17 mouse cellular contexts compared by ENCODE assay signal in the genomic region with DNA sequence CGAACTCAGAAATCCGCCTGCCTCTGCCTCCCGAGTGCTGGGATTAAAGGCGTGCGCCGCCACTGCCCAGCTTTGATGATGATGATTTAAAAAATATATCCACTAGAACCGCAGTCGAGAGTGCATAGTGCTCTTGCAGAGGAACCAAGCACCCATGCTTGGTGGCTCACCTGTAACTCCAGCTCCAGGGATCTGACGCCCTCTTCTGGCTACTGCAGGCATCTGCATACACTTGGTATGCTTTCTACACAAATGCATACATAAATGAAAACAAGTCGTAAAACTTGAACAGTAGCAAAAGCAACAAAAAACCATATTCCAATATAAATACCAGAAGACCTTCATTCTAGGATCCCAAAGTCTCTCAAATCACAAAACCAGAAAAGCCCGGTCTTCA. TPM values are rescaled to one million over a fixed set of nuclear protein-coding genes. Genes with fewer than 3 reads are reported as not detected.
DNase-seq lines count a peak whose midpoint lies in the region; ATAC-seq and TF ChIP-seq lines count a peak whose summit lies in the region.
"Had no signal": no experiment of that assay in that cellular context is flagged by ENCODE, and none has a peak within 500 bp of the region (broad histone marks: within the 10 kb centered on the region; RNA-seq: fewer than 3 reads in every experiment).

No protein-coding gene starts in this region.

- H3K9me3 ChIP-seq in embryonic facial prominence, embryonic 14.5 days (ENCODE audit: control insufficient read depth, low read length): no peaks in the 10 kb centered on the region
- no peaks in the 10 kb centered on the region for H3K9me3 ChIP-seq in embryonic facial prominence, embryonic 10.5 days
- H3K9me3 ChIP-seq: forebrain, embryonic 15.5 days; heart, embryonic 13.5 days; hindbrain, embryonic 10.5 days; limb, embryonic 12.5 days; midbrain, embryonic 13.5 days; neural tube, embryonic 13.5 days had no signal

- TF ChIP-seq POLR2A in bone marrow, adult 2 months (IDR thresholded peaks at IDR 0.05; ENCODE audit: borderline replicate concordance, control insufficient read depth, low read depth, low read length): no peak

- H3K27me3 ChIP-seq in embryonic facial prominence, embryonic 14.5 days (replicated peaks; ENCODE audit: control insufficient read depth, insufficient read depth, low read length): no peaks in the 10 kb centered on the region
- H3K27me3 ChIP-seq in embryonic facial prominence, embryonic 10.5 days (replicated peaks; ENCODE audit: low read depth, poor library complexity, severe bottlenecking): 0 out of 2 replicates have a peak, but pooled peaks cover 5% of the 10 kb centered on the region
- H3K27me3 ChIP-seq: forebrain, embryonic 15.5 days; heart, embryonic 13.5 days; neural tube, embryonic 13.5 days had no signal

- WGBS in embryonic facial prominence, embryonic 14.5 days: 64% methylated on average over 11 of the region's 11 CpGs
- 72% methylated on average over 11 of the region's 11 CpGs for WGBS in embryonic facial prominence, embryonic 10.5 days
- 68% methylated on average over 11 of the region's 11 CpGs for WGBS in bone marrow, adult 2 months

- 0 out of 2 replicates have a peak, but pooled peaks have one; percentile 9 for TF ChIP-seq CTCF in bone marrow, adult 2 months (IDR thresholded peaks at IDR 0.05; ENCODE audit: control insufficient read depth, insufficient read depth, low read length)

- 0 out of 2 replicates have a peak, but pooled peaks have one; percentile 2 for ATAC-seq in embryonic facial prominence, embryonic 14.5 days (ENCODE audit: low read depth)
- ATAC-seq: forebrain, embryonic 15.5 days; midbrain, embryonic 13.5 days had no signal

- DNase-seq in embryonic facial prominence, embryonic 14.5 days (ENCODE audit: low spot score): no peak
- DNase-seq in embryonic facial prominence, embryonic 10.5 days (ENCODE audit: low spot score): no peak
- DNase-seq in thymus, postnatal 0 days (ENCODE audit: low spot score): peak; percentile 17
- DNase-seq in thymus, postnatal 14 days: no peak
- no peak for DNase-seq in gastrocnemius, adult 8-10 months (ENCODE audit: low spot score in 2 of 2)
- DNase-seq in gastrocnemius, postnatal 36 days: no peak
- no peak for DNase-seq in ovary, postnatal 36 days (ENCODE audit: low spot score)

- no peak overlapping the region for H3K9ac ChIP-seq in embryonic facial prominence, embryonic 14.5 days (ENCODE audit: low read depth, low read length)
- H3K9ac ChIP-seq: forebrain, embryonic 15.5 days; limb, embryonic 12.5 days; midbrain, embryonic 13.5 days; neural tube, embryonic 13.5 days had no signal

- H3K4me2 ChIP-seq in embryonic facial prominence, embryonic 14.5 days (ENCODE audit: low read depth, low read length): no peak overlapping the region
- H3K4me2 ChIP-seq: forebrain, embryonic 15.5 days had no signal

- no peaks in the 10 kb centered on the region for H3K4me1 ChIP-seq in embryonic facial prominence, embryonic 14.5 days (ENCODE audit: control insufficient read depth, insufficient read depth, low read length)
- H3K4me1 ChIP-seq in embryonic facial prominence, embryonic 10.5 days: peaks cover 4% of the 10 kb centered on the region; the same call in 1 of the 2 replicates
- no peaks in the 10 kb centered on the region for H3K4me1 ChIP-seq in bone marrow, adult 2 months (ENCODE audit: control insufficient read depth, insufficient read depth, low read length)
- H3K4me1 ChIP-seq: limb, embryonic 12.5 days had no signal

- intact Hi-C loops in gastrocnemius, postnatal 36 days (cut with DNase I): loop anchor here (5.0 to 10.0 kb wide), 2 partner anchors 72 to 179 kb away; no protein-coding TSS in a partner anchor

- no peaks in the 10 kb centered on the region for H3K36me3 ChIP-seq in embryonic facial prominence, embryonic 14.5 days (ENCODE audit: control insufficient read depth, insufficient read depth, low read length)
- H3K36me3 ChIP-seq in embryonic facial prominence, embryonic 10.5 days (replicated peaks): no peaks in the 10 kb centered on the region
- H3K36me3 ChIP-seq: forebrain, embryonic 15.5 days; heart, embryonic 13.5 days; hindbrain, embryonic 10.5 days; limb, embryonic 12.5 days; midbrain, embryonic 13.5 days; neural tube, embryonic 13.5 days had no signal

- H3K4me3 ChIP-seq in embryonic facial prominence, embryonic 14.5 days (ENCODE audit: low read depth, low read length): no peak overlapping the region
- H3K4me3 ChIP-seq in embryonic facial prominence, embryonic 10.5 days: no peak overlapping the region
- no peak overlapping the region for H3K4me3 ChIP-seq in bone marrow, adult 2 months (replicated peaks; ENCODE audit: control insufficient read depth, low read depth, low read length)
- H3K4me3 ChIP-seq: forebrain, embryonic 15.5 days; limb, embryonic 12.5 days; midbrain, embryonic 13.5 days; neural tube, embryonic 13.5 days had no signal

- H3K27ac ChIP-seq in embryonic facial prominence, embryonic 14.5 days (replicated peaks; ENCODE audit: low read depth, low read length): no peak overlapping the region
- no peak overlapping the region for H3K27ac ChIP-seq in embryonic facial prominence, embryonic 10.5 days (replicated peaks)
- no peak overlapping the region for H3K27ac ChIP-seq in bone marrow, adult 2 months (ENCODE audit: control insufficient read depth, insufficient read depth, low read depth, low read length, poor library complexity)
- H3K27ac ChIP-seq: forebrain, embryonic 15.5 days; heart, embryonic 13.5 days; hindbrain, embryonic 10.5 days; limb, embryonic 12.5 days; midbrain, embryonic 13.5 days; neural tube, embryonic 13.5 days had no signal

RNA-seq across cellular contexts. Expression of a gene that starts 31.3 kb away (rescaled TPM):
- polyA plus RNA-seq in embryonic facial prominence, embryonic 14.5 days (2014; fragmentation: Nextera tagmentation; extraction: Ambion mirVana): not detected in 2 replicates
- not detected in 2 replicates for polyA plus RNA-seq in embryonic facial prominence, embryonic 10.5 days (2016; fragmentation: Nextera tagmentation; extraction: Ambion mirVana)
- 0.47 TPM in 1 of 2 replicates, not detected in the other for polyA plus RNA-seq in thymus, postnatal 0 days (2015; fragmentation: Nextera tagmentation; extraction: Ambion mirVana)
- not detected in 2 replicates for polyA plus RNA-seq in bone marrow, adult 2 months (2011; ENCODE audit: insufficient read depth, insufficient read length, low replicate concordance, missing spikeins)
- not detected for total RNA-seq in gastrocnemius, adult 8-10 months (2022)
- total RNA-seq in gastrocnemius, postnatal 36 days (2021): not detected
- total RNA-seq: gastrocnemius, postnatal 10 days; left cerebral cortex, adult 18-20 months had no signal
- polyA plus RNA-seq: forebrain, embryonic 15.5 days; heart, embryonic 13.5 days; hindbrain, embryonic 10.5 days; intestine, embryonic 16.5 days; limb, embryonic 12.5 days; midbrain, embryonic 13.5 days had no signal

RNA-seq across cellular contexts. Expression of a gene that starts 51.2 kb away (rescaled TPM):
- polyA plus RNA-seq in embryonic facial prominence, embryonic 14.5 days (2014; fragmentation: Nextera tagmentation; extraction: Ambion mirVana): 0.11 and 0.80 TPM in 2 replicates
- 0.38 and 0.69 TPM in 2 replicates for polyA plus RNA-seq in embryonic facial prominence, embryonic 10.5 days (2016; fragmentation: Nextera tagmentation; extraction: Ambion mirVana)
- polyA plus RNA-seq in thymus, postnatal 0 days (2015; fragmentation: Nextera tagmentation; extraction: Ambion mirVana): 8.5 and 9.6 TPM in 2 replicates
- polyA plus RNA-seq in bone marrow, adult 2 months (2011; ENCODE audit: insufficient read depth, insufficient read length, low replicate concordance, missing spikeins): not detected in 2 replicates
- under 1 TPM; 0.13 to 0.65 (median 0.19) TPM for total RNA-seq in gastrocnemius, adult 8-10 months (2022)
- total RNA-seq in gastrocnemius, postnatal 36 days (2021): under 1 TPM in 1 of 2 experiments, not detected in 1; 0.30 TPM

RNA-seq across cellular contexts. Expression of a gene that starts 51.3 kb away (rescaled TPM):
- polyA plus RNA-seq in embryonic facial prominence, embryonic 14.5 days (2014; fragmentation: Nextera tagmentation; extraction: Ambion mirVana): 387 and 401 TPM in 2 replicates
- 496 and 508 TPM in 2 replicates for polyA plus RNA-seq in embryonic facial prominence, embryonic 10.5 days (2016; fragmentation: Nextera tagmentation; extraction: Ambion mirVana)
- polyA plus RNA-seq in thymus, postnatal 0 days (2015; fragmentation: Nextera tagmentation; extraction: Ambion mirVana): 509 and 526 TPM in 2 replicates
- 73.9 and 121 TPM in 2 replicates for polyA plus RNA-seq in bone marrow, adult 2 months (2011; ENCODE audit: insufficient read depth, insufficient read length, low replicate concordance, missing spikeins)
- total RNA-seq in gastrocnemius, adult 8-10 months (2022): 100 to 1,000 TPM; 660 to 858 (median 779) TPM
- 100 to 1,000 TPM; 795 to 846 TPM for total RNA-seq in gastrocnemius, postnatal 36 days (2021)
